Mouse (Mus musculus): ENCODE measurements around the gene Usp2. TPM values are rescaled to one million over a fixed set of nuclear protein-coding genes. Genes with fewer than 3 reads are reported as not detected.

The Usp2 gene
- polyA plus RNA-seq, 1 experiment = 3.2 TPM

- no peak overlapping the region for H3K27ac ChIP-seq (ENCODE audit: insufficient read depth, low read depth, low read length)
- no peak overlapping the region for H3K4me3 ChIP-seq (ENCODE audit: insufficient read depth, low read length)
- TF ChIP-seq CTCF (IDR thresholded peaks at IDR 0.05; ENCODE audit: low read depth, low read length) (no peak), POLR2A (IDR thresholded peaks at IDR 0.05; ENCODE audit: borderline replicate concordance, low read depth, low read length) (no peak)
- peaks cover 7% of the 10 kb centered on the region for H3K4me1 ChIP-seq (ENCODE audit: control insufficient read depth, insufficient read depth, low read length)
Measured at GRCm38 (mm10) chr9:44141951-44142350, 75.1 kb downstream of the Usp2 start.

- no peak overlapping the region for H3K27ac ChIP-seq (ENCODE audit: insufficient read depth, low read depth, low read length)
- TF ChIP-seq CTCF (IDR thresholded peaks at IDR 0.05; ENCODE audit: low read depth, low read length) = no peak
- no peak for TF ChIP-seq POLR2A (IDR thresholded peaks at IDR 0.05; ENCODE audit: borderline replicate concordance, low read depth, low read length)
- H3K4me3 ChIP-seq (ENCODE audit: insufficient read depth, low read length) = no peak overlapping the region
- H3K4me1 ChIP-seq (ENCODE audit: control insufficient read depth, insufficient read depth, low read length) = 0 out of 2 replicates have a peak, but pooled peaks cover 2% of the 10 kb centered on the region
Measured at GRCm38 (mm10) chr9:44143421-44143820, 76.6 kb downstream of the Usp2 start.

- Histone ChIP-seq H3K4me3 (ENCODE audit: insufficient read depth, low read length) (no peak overlapping the region), H3K27ac (ENCODE audit: insufficient read depth, low read depth, low read length) (no peak overlapping the region), H3K4me1 (ENCODE audit: control insufficient read depth, insufficient read depth, low read length) (0 out of 2 replicates have a peak, but pooled peaks cover 2% of the 10 kb centered on the region)
- TF ChIP-seq POLR2A (IDR thresholded peaks at IDR 0.05; ENCODE audit: borderline replicate concordance, low read depth, low read length) (no peak), CTCF (IDR thresholded peaks at IDR 0.05; ENCODE audit: low read depth, low read length) (no peak)
Measured at GRCm38 (mm10) chr9:44144023-44144717, 77.3 kb downstream of the Usp2 start.

- Histone ChIP-seq H3K27ac (ENCODE audit: insufficient read depth, low read depth, low read length) (no peak overlapping the region), H3K4me3 (ENCODE audit: insufficient read depth, low read length) (no peak overlapping the region), H3K4me1 (ENCODE audit: control insufficient read depth, insufficient read depth, low read length) (0 out of 2 replicates have a peak, but pooled peaks cover 2% of the 10 kb centered on the region)
- TF ChIP-seq CTCF (IDR thresholded peaks at IDR 0.05; ENCODE audit: low read depth, low read length) (no peak), POLR2A (IDR thresholded peaks at IDR 0.05; ENCODE audit: borderline replicate concordance, low read depth, low read length) (no peak)
Measured at GRCm38 (mm10) chr9:44144718-44145060, 77.9 kb downstream of the Usp2 start.

Other genes starting within 250 kb of the Usp2 start
- 0.58 TPM in 1 of 2 replicates, not detected in the other for gene Thy1, start 23.6 kb upstream of the Usp2 start, polyA plus RNA-seq (2012; ENCODE audit: insufficient read depth, insufficient read length, missing spikeins)
- gene Mfrp, start 34.7 kb downstream of the Usp2 start, polyA plus RNA-seq (2012; ENCODE audit: insufficient read depth, insufficient read length, missing spikeins) = not detected in 2 replicates
- not detected in 2 replicates for gene C1qtnf5, start 40.2 kb downstream of the Usp2 start, polyA plus RNA-seq (2012; ENCODE audit: insufficient read depth, insufficient read length, missing spikeins)
- gene Gm49380, start 46.5 kb downstream of the Usp2 start, polyA plus RNA-seq (2012; ENCODE audit: insufficient read depth, insufficient read length, missing spikeins) = not detected in 2 replicates
- gene Rnf26, start 46.5 kb downstream of the Usp2 start, polyA plus RNA-seq (2012; ENCODE audit: insufficient read depth, insufficient read length, missing spikeins) = 24.2 and 25.0 TPM in 2 replicates
- 0.29 TPM in 1 of 2 replicates, not detected in the other for gene Mcam, start 67.4 kb downstream of the Usp2 start, polyA plus RNA-seq (2012; ENCODE audit: insufficient read depth, insufficient read length, missing spikeins)
- gene Cbl, start 167.0 kb downstream of the Usp2 start, polyA plus RNA-seq (2012; ENCODE audit: insufficient read depth, insufficient read length, missing spikeins) = 143 and 171 TPM in 2 replicates
- gene Ccdc153, start 173.7 kb downstream of the Usp2 start, polyA plus RNA-seq (2012; ENCODE audit: insufficient read depth, insufficient read length, missing spikeins) = not detected in 2 replicates
- gene Pdzd3, start 184.4 kb downstream of the Usp2 start, polyA plus RNA-seq (2012; ENCODE audit: insufficient read depth, insufficient read length, missing spikeins) = not detected in 2 replicates
- gene Nlrx1, start 201.6 kb downstream of the Usp2 start, polyA plus RNA-seq (2012; ENCODE audit: insufficient read depth, insufficient read length, missing spikeins) = 6.6 and 7.1 TPM in 2 replicates
- gene Abcg4, start 221.6 kb downstream of the Usp2 start, polyA plus RNA-seq (2012; ENCODE audit: insufficient read depth, insufficient read length, missing spikeins) = not detected in 2 replicates
- gene Hinfp, start 238.7 kb downstream of the Usp2 start, polyA plus RNA-seq (2012; ENCODE audit: insufficient read depth, insufficient read length, missing spikeins) = 23.8 and 28.0 TPM in 2 replicates